Mouse (Mus musculus): ENCODE measurements around the gene Prl7a2. TPM values are rescaled to one million over a fixed set of nuclear protein-coding genes. Genes with fewer than 3 reads are reported as not detected.

The Prl7a2 gene
- polyA plus RNA-seq (2015; fragmentation: Nextera tagmentation; extraction: Ambion mirVana) = not detected in 2 replicates

DNA sequence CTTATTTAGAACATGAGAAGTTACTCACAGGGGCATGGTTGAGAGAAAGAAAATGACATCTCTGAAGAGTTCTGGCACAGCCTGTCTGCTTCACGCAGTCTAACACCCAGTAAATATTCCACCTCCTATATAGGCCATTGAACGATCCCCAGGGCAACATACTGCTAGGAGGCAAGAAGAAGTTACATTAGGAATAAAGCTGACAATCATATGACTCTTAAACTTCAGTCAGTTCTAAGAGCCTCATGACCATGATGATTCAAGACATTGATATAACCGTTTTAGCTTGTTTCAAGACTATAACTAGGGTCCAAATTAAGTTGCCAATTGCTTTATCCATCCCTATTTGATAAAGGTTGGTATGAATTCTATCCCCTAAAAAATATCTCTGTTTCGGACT lies at the start of gene Prl7a2:
Gene Prl7a2 (minus strand): TSS at position 101 of the 400 bp plus-strand sequence.
- 86% methylated on average over 4 of the region's 4 CpGs for WGBS
- no peaks in the 10 kb centered on the region for H3K36me3 ChIP-seq
- no peaks in the 10 kb centered on the region for H3K9me3 ChIP-seq
- no peaks in the 10 kb centered on the region for H3K4me1 ChIP-seq (replicated peaks)
- H3K27me3 ChIP-seq = no peaks in the 10 kb centered on the region
- no peak within 1 kb of the TSS for H3K9ac ChIP-seq
- H3K4me2 ChIP-seq = no peak within 1 kb of the TSS
- ATAC-seq (ENCODE audit: low read depth) = no peak
- H3K27ac ChIP-seq (replicated peaks) = no peak within 1 kb of the TSS
- no peak within 1 kb of the TSS for H3K4me3 ChIP-seq

DNA sequence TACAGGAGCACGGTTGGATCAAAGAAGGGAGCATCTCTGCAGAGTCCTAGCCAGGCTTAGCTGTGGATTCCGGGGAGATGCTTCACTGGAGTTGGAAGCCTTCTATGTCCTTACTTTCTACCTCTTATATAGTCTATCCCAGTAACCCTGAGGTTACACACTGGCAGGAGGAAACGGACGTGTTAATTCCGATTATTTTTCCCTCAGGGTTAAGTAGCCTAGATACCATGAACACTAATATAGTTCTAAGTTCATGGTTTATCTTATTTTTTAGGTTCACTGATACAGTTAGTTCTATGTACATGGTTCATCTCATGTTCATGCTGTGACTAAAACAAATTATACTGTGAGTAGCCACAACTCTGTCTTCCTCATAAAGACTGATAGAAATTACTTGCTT lies 48.8 kb upstream of the Prl7a2 start, which contains the start of gene Prl7d1:
Gene Prl7d1 (minus strand): TSS at position 101 of the 400 bp plus-strand sequence.
- no peak within 1 kb of the TSS for H3K4me3 ChIP-seq
- WGBS = 93% methylated on average over 5 of the region's 5 CpGs
- H3K27ac ChIP-seq (replicated peaks) = no peak within 1 kb of the TSS
- ATAC-seq (ENCODE audit: low read depth) = no peak
- no peaks in the 10 kb centered on the region for H3K27me3 ChIP-seq
- no peaks in the 10 kb centered on the region for H3K4me1 ChIP-seq (replicated peaks)
- H3K9me3 ChIP-seq = no peaks in the 10 kb centered on the region
- H3K36me3 ChIP-seq = no peaks in the 10 kb centered on the region
- H3K9ac ChIP-seq = no peak within 1 kb of the TSS
- H3K4me2 ChIP-seq = no peak within 1 kb of the TSS

GRCm38 (mm10) chr13:27706521-27706920 lies 38.7 kb upstream of the Prl7a2 start:
- 70% methylated on average over 2 of the region's 2 CpGs for WGBS
- H3K9ac ChIP-seq = no peak overlapping the region
- no peaks in the 10 kb centered on the region for H3K27me3 ChIP-seq
- H3K36me3 ChIP-seq = no peaks in the 10 kb centered on the region
- H3K27ac ChIP-seq (replicated peaks) = no peak overlapping the region
- no peak overlapping the region for H3K4me3 ChIP-seq
- no peak overlapping the region for H3K4me2 ChIP-seq
- ATAC-seq (ENCODE audit: low read depth) = no peak
- H3K9me3 ChIP-seq = no peaks in the 10 kb centered on the region
- H3K4me1 ChIP-seq (replicated peaks) = no peaks in the 10 kb centered on the region

DNA sequence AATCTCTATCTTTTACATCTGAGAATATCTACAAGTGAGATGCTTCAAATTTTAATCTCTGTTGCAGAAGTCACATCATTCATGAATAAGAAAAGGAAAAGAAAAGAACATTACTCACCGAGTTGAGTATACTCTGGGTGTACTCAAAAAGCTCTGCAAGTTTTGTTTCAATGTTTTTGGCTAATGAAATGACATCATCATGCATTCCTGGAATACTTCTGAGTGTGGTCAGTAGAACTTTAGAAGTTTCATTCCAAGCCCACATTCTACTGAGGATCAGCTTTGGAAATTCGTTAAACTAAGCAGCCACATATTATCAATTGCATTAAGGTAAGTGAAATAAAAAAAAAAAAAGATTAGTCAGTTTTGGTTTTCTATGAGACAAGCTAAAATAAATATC lies 7.1 kb downstream of the Prl7a2 start:
- no peak for ATAC-seq (ENCODE audit: low read depth)
- 94% methylated on average over 2 of the region's 2 CpGs for WGBS
- no peak overlapping the region for H3K4me3 ChIP-seq
- no peaks in the 10 kb centered on the region for H3K27me3 ChIP-seq
- no peak overlapping the region for H3K9ac ChIP-seq
- H3K4me2 ChIP-seq = no peak overlapping the region
- no peaks in the 10 kb centered on the region for H3K9me3 ChIP-seq
- H3K27ac ChIP-seq (replicated peaks) = no peak overlapping the region
- H3K4me1 ChIP-seq (replicated peaks) = no peaks in the 10 kb centered on the region
- H3K36me3 ChIP-seq = no peaks in the 10 kb centered on the region

DNA sequence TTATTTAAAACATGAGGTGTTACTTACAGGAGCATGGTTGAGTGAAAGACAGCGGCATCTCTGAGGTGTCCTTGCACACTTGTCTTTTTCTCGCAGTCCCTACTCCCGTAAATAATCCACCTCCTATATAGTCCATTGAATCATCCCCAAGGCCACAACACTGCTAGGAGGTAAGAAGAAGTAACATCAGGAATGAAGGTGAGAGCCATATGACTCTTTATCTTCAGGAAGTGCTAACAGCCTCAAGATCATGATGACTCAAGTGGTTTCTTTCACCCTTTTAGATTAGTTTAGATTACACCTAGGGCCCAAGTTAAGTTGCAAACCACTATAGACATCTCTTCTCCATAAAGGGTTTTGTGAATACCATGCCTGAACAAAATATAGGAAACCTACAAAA lies 25.4 kb downstream of the Prl7a2 start, which contains the start of gene Prl7a1:
Gene Prl7a1 (minus strand): TSS at position 101 of the 400 bp plus-strand sequence.
- WGBS = 95% methylated on average over 3 of the region's 3 CpGs
- H3K27ac ChIP-seq (replicated peaks) = no peak within 1 kb of the TSS
- no peaks in the 10 kb centered on the region for H3K27me3 ChIP-seq
- H3K4me1 ChIP-seq (replicated peaks) = no peaks in the 10 kb centered on the region
- H3K36me3 ChIP-seq = no peaks in the 10 kb centered on the region
- ATAC-seq (ENCODE audit: low read depth) = no peak
- no peaks in the 10 kb centered on the region for H3K9me3 ChIP-seq
- no peak within 1 kb of the TSS for H3K4me2 ChIP-seq
- H3K4me3 ChIP-seq = no peak within 1 kb of the TSS
- no peak within 1 kb of the TSS for H3K9ac ChIP-seq

GRCm38 (mm10) chr13:27610482-27610881 lies 57.4 kb downstream of the Prl7a2 start, which contains the start of gene Prl7b1:
Gene Prl7b1 (minus strand): TSS chr13:27610582.
- no peak within 1 kb of the TSS for H3K4me2 ChIP-seq
- no peak within 1 kb of the TSS for H3K27ac ChIP-seq (replicated peaks)
- H3K27me3 ChIP-seq = no peaks in the 10 kb centered on the region
- no peak for ATAC-seq (ENCODE audit: low read depth)
- H3K9ac ChIP-seq = no peak within 1 kb of the TSS
- H3K4me3 ChIP-seq = no peak within 1 kb of the TSS
- 71% methylated on average over 4 of the region's 4 CpGs for WGBS
- no peaks in the 10 kb centered on the region for H3K36me3 ChIP-seq
- H3K4me1 ChIP-seq (replicated peaks) = no peaks in the 10 kb centered on the region
- no peaks in the 10 kb centered on the region for H3K9me3 ChIP-seq

Other genes with a start within 250 kb of the Prl7a2 start
- not detected in 2 replicates for gene Prl8a6, start 229.3 kb downstream of the Prl7a2 start, polyA plus RNA-seq (2015; fragmentation: Nextera tagmentation; extraction: Ambion mirVana)
- gene Prl8a8, start 154.8 kb downstream of the Prl7a2 start, polyA plus RNA-seq (2015; fragmentation: Nextera tagmentation; extraction: Ambion mirVana) = not detected in 2 replicates
- gene Prl8a9, start 103.4 kb downstream of the Prl7a2 start, polyA plus RNA-seq (2015; fragmentation: Nextera tagmentation; extraction: Ambion mirVana) = not detected in 2 replicates
- gene Prl8a1, start 85.9 kb downstream of the Prl7a2 start, polyA plus RNA-seq (2015; fragmentation: Nextera tagmentation; extraction: Ambion mirVana) = not detected in 2 replicates
- not detected in 2 replicates for gene Prl7b1, start 57.5 kb downstream of the Prl7a2 start, polyA plus RNA-seq (2015; fragmentation: Nextera tagmentation; extraction: Ambion mirVana)
- gene Prl7a1, start 25.5 kb downstream of the Prl7a2 start, polyA plus RNA-seq (2015; fragmentation: Nextera tagmentation; extraction: Ambion mirVana) = not detected in 2 replicates
- gene Prl7d1, start 48.7 kb upstream of the Prl7a2 start, polyA plus RNA-seq (2015; fragmentation: Nextera tagmentation; extraction: Ambion mirVana) = not detected in 2 replicates
- gene Prl7c1, start 112.8 kb upstream of the Prl7a2 start, polyA plus RNA-seq (2015; fragmentation: Nextera tagmentation; extraction: Ambion mirVana) = not detected in 2 replicates
- not detected in 2 replicates for gene Prl2a1, start 133.6 kb upstream of the Prl7a2 start, polyA plus RNA-seq (2015; fragmentation: Nextera tagmentation; extraction: Ambion mirVana)
- gene Prl2c1, start 181.3 kb upstream of the Prl7a2 start, polyA plus RNA-seq (2015; fragmentation: Nextera tagmentation; extraction: Ambion mirVana) = not detected in 2 replicates